Mouse (Mus musculus): ENCODE measurements around the gene Vps25. TPM values are rescaled to one million over a fixed set of nuclear protein-coding genes. Genes with fewer than 3 reads are reported as not detected.
A peak's percentile ranks its signal among the peaks of the same experiment; 100 is the strongest.

The Vps25 gene
- total and polyA plus RNA-seq, 2 experiments from 2014 or later, result 116 to 125 TPM

DNA sequence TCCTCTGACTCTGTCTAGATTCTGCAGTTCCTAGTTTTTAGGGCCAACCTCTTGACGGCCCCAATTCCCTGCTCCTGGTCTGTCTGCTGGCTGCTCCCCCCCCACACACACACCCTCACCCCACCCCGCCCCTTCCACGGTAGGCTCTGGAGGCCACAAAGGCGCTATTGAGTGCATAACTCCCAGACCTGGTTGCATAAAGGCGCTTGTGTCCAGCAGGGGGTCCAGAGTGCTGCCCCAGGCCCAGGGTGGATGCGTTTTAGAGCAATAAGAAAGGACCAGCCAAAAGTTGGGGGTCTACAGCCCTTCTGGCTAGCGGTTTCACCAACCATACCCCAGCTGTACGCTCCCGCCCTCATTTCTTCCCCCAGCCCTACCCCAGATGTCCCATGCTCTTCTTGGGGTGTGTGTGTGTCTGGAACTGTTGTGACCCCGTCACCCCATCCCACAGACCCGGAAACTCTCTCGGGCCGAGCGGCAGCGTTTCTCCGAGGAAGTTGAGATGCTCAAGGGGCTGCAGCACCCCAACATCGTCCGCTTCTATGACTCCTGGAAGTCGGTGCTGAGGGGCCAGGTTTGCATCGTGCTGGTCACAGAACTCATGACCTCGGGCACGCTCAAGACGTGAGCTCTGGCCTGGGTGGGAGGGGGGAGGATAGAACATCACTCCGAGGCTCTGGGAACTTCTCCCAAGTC, 8.9 kb downstream of the Vps25 start:
- peaks cover 40% of the 10 kb centered on the region for H3K27me3 ChIP-seq (ENCODE audit: control insufficient read depth, insufficient read depth, low read length)
- peaks cover 15% of the 10 kb centered on the region; the same call in 1 of the 2 replicates for H3K36me3 ChIP-seq (replicated peaks; ENCODE audit: control insufficient read depth, insufficient read depth, low read length)
- WGBS, result 8% methylated on average over 24 of the region's 24 CpGs
- H3K4me1 ChIP-seq (ENCODE audit: control insufficient read depth, insufficient read depth), result peaks cover 36% of the 10 kb centered on the region
- no peak overlapping the region for H3K9ac ChIP-seq (replicated peaks; ENCODE audit: low read depth, low read length)
- ATAC-seq (ENCODE audit: insufficient read depth, low read depth), result no peak
- H3K9me3 ChIP-seq (replicated peaks; ENCODE audit: control insufficient read depth, low read length), result no peaks in the 10 kb centered on the region
- peak overlapping the region; percentile 90 for H3K4me2 ChIP-seq (ENCODE audit: low read depth, low read length)
- DNase-seq (ENCODE audit: low spot score), result no peak
- TF ChIP-seq CTCF (IDR thresholded peaks at IDR 0.05; ENCODE audit: low read depth) (no peak), EP300 (IDR thresholded peaks at IDR 0.05; ENCODE audit: low read depth) (no peak)
- H3K27ac ChIP-seq (ENCODE audit: low read depth), result no peak overlapping the region
- peak overlapping the region; percentile 26 for H3K4me3 ChIP-seq (ENCODE audit: low read depth, low read length)

DNA sequence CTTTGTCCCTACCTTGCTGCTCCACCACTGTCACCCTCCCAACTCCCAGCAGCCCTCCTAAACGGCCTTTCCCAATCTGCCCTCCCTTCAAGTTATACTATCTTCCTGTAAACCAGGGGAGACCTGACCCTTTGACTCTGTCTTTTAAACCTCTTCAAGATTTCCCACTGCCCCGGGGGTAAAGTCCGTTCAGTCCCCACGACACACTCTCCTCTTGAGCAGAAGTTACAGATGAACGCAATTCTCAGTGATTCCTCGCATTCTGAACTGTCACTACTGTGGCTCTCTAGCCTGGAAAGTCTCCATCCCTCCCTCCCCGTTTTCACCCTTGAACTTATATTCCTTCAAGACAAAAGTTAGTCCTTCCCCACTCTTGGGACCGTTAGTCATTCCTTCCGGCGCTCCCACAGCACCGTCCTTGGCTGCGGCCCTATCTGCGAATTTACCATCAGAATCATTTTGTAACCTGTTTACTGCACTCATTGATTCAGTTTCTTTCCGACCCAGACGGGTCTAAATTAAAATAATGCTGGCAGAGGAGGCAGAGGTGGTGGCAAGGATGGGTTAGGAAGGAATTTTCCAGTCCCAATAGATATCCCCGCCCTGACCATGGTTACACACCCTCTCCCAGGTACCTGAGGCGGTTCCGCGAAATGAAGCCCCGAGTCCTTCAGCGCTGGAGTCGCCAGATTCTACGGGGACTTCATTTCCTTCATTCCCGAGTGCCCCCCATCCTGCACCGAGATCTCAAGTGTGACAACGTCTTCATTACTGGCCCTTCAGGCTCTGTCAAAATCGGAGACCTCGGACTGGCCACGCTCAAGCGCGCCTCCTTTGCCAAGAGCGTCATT, 9.9 kb downstream of the Vps25 start:
- no peak for TF ChIP-seq EP300 (IDR thresholded peaks at IDR 0.05; ENCODE audit: low read depth)
- no peak for DNase-seq (ENCODE audit: low spot score)
- Histone ChIP-seq H3K9me3 (replicated peaks; ENCODE audit: control insufficient read depth, low read length) (no peaks in the 10 kb centered on the region), H3K36me3 (replicated peaks; ENCODE audit: control insufficient read depth, insufficient read depth, low read length) (peaks cover 5% of the 10 kb centered on the region; the same call in 1 of the 2 replicates), H3K27ac (ENCODE audit: low read depth) (no peak overlapping the region), H3K27me3 (ENCODE audit: control insufficient read depth, insufficient read depth, low read length) (peaks cover 40% of the 10 kb centered on the region), H3K4me2 (ENCODE audit: low read depth, low read length) (peak overlapping the region; percentile 90; the same call in 1 of the 2 replicates), H3K4me3 (ENCODE audit: low read depth, low read length) (no peak overlapping the region; the same call in 1 of the 2 replicates), H3K9ac (replicated peaks; ENCODE audit: low read depth, low read length) (no peak overlapping the region), H3K4me1 (ENCODE audit: control insufficient read depth, insufficient read depth) (peaks cover 36% of the 10 kb centered on the region)
- ATAC-seq (ENCODE audit: insufficient read depth, low read depth), result no peak
- 12% methylated on average over 32 of the region's 32 CpGs for WGBS

GRCm38 (mm10) chr11:101263989-101264280, 10.4 kb downstream of the Vps25 start:
- WGBS, result 32% methylated on average over 3 of the region's 3 CpGs
- DNase-seq (ENCODE audit: low spot score) (no peak), ATAC-seq (ENCODE audit: insufficient read depth, low read depth) (no peak)
- TF ChIP-seq EP300 (IDR thresholded peaks at IDR 0.05; ENCODE audit: low read depth) (no peak), CTCF (IDR thresholded peaks at IDR 0.05; ENCODE audit: low read depth) (no peak)
- Histone ChIP-seq H3K9me3 (replicated peaks; ENCODE audit: control insufficient read depth, low read length) (no peaks in the 10 kb centered on the region), H3K4me2 (ENCODE audit: low read depth, low read length) (no peak overlapping the region), H3K27me3 (ENCODE audit: control insufficient read depth, insufficient read depth, low read length) (peaks cover 40% of the 10 kb centered on the region), H3K4me1 (ENCODE audit: control insufficient read depth, insufficient read depth) (peaks cover 32% of the 10 kb centered on the region), H3K9ac (replicated peaks; ENCODE audit: low read depth, low read length) (no peak overlapping the region), H3K4me3 (ENCODE audit: low read depth, low read length) (no peak overlapping the region), H3K27ac (ENCODE audit: low read depth) (no peak overlapping the region), H3K36me3 (replicated peaks; ENCODE audit: control insufficient read depth, insufficient read depth, low read length) (no peaks in the 10 kb centered on the region)

- H3K9ac ChIP-seq (replicated peaks; ENCODE audit: low read depth, low read length), result no peak overlapping the region
- DNase-seq (ENCODE audit: low spot score), result no peak
- no peaks in the 10 kb centered on the region for H3K9me3 ChIP-seq (replicated peaks; ENCODE audit: control insufficient read depth, low read length)
- WGBS, result 10% methylated on average over 31 of the region's 31 CpGs
- H3K4me2 ChIP-seq (ENCODE audit: low read depth, low read length), result peak overlapping the region; percentile 24; the same call in 1 of the 2 replicates
- TF ChIP-seq EP300 (IDR thresholded peaks at IDR 0.05; ENCODE audit: low read depth) (no peak), CTCF (IDR thresholded peaks at IDR 0.05; ENCODE audit: low read depth) (no peak)
- peak overlapping the region; percentile 13; the same call in 1 of the 2 replicates for H3K4me3 ChIP-seq (ENCODE audit: low read depth, low read length)
- H3K36me3 ChIP-seq (replicated peaks; ENCODE audit: control insufficient read depth, insufficient read depth, low read length), result no peaks in the 10 kb centered on the region
- H3K4me1 ChIP-seq (ENCODE audit: control insufficient read depth, insufficient read depth), result peaks cover 21% of the 10 kb centered on the region
- no peak for ATAC-seq (ENCODE audit: insufficient read depth, low read depth)
- H3K27ac ChIP-seq (ENCODE audit: low read depth), result no peak overlapping the region
- H3K27me3 ChIP-seq (ENCODE audit: control insufficient read depth, insufficient read depth, low read length), result peaks cover 40% of the 10 kb centered on the region
Measured at GRCm38 (mm10) chr11:101264954-101265471, 11.5 kb downstream of the Vps25 start.

- DNase-seq (ENCODE audit: low spot score), result no peak
- ATAC-seq (ENCODE audit: insufficient read depth, low read depth), result no peak
- peaks cover 40% of the 10 kb centered on the region for H3K27me3 ChIP-seq (ENCODE audit: control insufficient read depth, insufficient read depth, low read length)
- TF ChIP-seq CTCF (IDR thresholded peaks at IDR 0.05; ENCODE audit: low read depth) (no peak), EP300 (IDR thresholded peaks at IDR 0.05; ENCODE audit: low read depth) (no peak)
- H3K4me3 ChIP-seq (ENCODE audit: low read depth, low read length), result no peak overlapping the region
- no peak overlapping the region for H3K27ac ChIP-seq (ENCODE audit: low read depth)
- H3K9ac ChIP-seq (replicated peaks; ENCODE audit: low read depth, low read length), result no peak overlapping the region
- WGBS, result 31% methylated on average over 6 of the region's 6 CpGs
- no peaks in the 10 kb centered on the region for H3K9me3 ChIP-seq (replicated peaks; ENCODE audit: control insufficient read depth, low read length)
- H3K4me2 ChIP-seq (ENCODE audit: low read depth, low read length), result no peak overlapping the region
- peaks cover 17% of the 10 kb centered on the region; the same call in 1 of the 2 replicates for H3K4me1 ChIP-seq (ENCODE audit: control insufficient read depth, insufficient read depth)
- H3K36me3 ChIP-seq (replicated peaks; ENCODE audit: control insufficient read depth, insufficient read depth, low read length), result no peaks in the 10 kb centered on the region
Measured at GRCm38 (mm10) chr11:101265906-101266305, 12.4 kb downstream of the Vps25 start.
